Mouse (Mus musculus) MEL (cell line): ENCODE data around the gene Ctc1. TPM values are rescaled to one million over a fixed set of nuclear protein-coding genes. Genes with fewer than 3 reads are reported as not detected.
"Not testable (repeated sequence)": the region's sequence is repeated elsewhere in the genome, so short reads cannot be mapped to it uniquely, and the experiment has no call there.

Experiments
- DNase-seq: peaks from one replicate; pipeline ENCODE4 v3.0.0; 2011; ENCODE audit warnings: low read depth, low spot score
- H3K27ac ChIP-seq: 2 replicates; pipeline ENCODE4 v1.5.1; 2012; ENCODE audit warnings: low read depth, mild to moderate bottlenecking, control low read depth, low read length, moderate library complexity; ENCODE audit not compliant: control insufficient read depth
- H3K27me3 ChIP-seq, 2 experiments: fragments of 150-350 bp in 1 of 2; sonication (generic) in 1 of 2; 2 replicates each; pipeline ENCODE4 v1.6.1; 2012; ENCODE audit warnings: low read length in 2 of 2, mild to moderate bottlenecking in 2 of 2, improper control_type of control experiment in 1 of 2, moderate library complexity in 1 of 2; ENCODE audit not compliant: insufficient read depth in 2 of 2, control insufficient read depth in 1 of 2
- H3K36me3 ChIP-seq, 2 experiments: 2 replicates each; pipeline ENCODE4 v1.6.1; 2012 to 2014; ENCODE audit warnings: low read length in 2 of 2, improper control_type of control experiment in 1 of 2, inconsistent platforms in 1 of 2, mild to moderate bottlenecking in 1 of 2; ENCODE audit not compliant: insufficient read depth in 2 of 2, control insufficient read depth in 1 of 2
- H3K4me1 ChIP-seq, 2 experiments: fragments of 150-350 bp in 1 of 2; sonication (generic) in 1 of 2; 2 replicates each; pipeline ENCODE4 v1.6.1; 2012; ENCODE audit warnings: low read length in 2 of 2, improper control_type of control experiment in 1 of 2, mild to moderate bottlenecking in 1 of 2; ENCODE audit not compliant: insufficient read depth in 2 of 2, control insufficient read depth in 1 of 2
- H3K4me3 ChIP-seq, 2 experiments: fragments of 150-350 bp in 1 of 2; sonication (generic) in 1 of 2; 2 replicates each; pipeline ENCODE4 v1.5.1; 2012; ENCODE audit warnings: low read depth in 2 of 2, low read length in 2 of 2, mild to moderate bottlenecking in 2 of 2, moderate library complexity in 2 of 2, control low read depth in 1 of 2, improper control_type of control experiment in 1 of 2; ENCODE audit not compliant: control insufficient read depth in 1 of 2, insufficient read depth in 1 of 2
- H3K79me2 ChIP-seq: 2 replicates; pipeline ENCODE4 v1.6.1; 2012; ENCODE audit warnings: mild to moderate bottlenecking, low read length, moderate library complexity; ENCODE audit not compliant: control insufficient read depth, poor library complexity, insufficient read depth
- H3K9ac ChIP-seq: 2 replicates; pipeline ENCODE4 v1.6.1; 2012; ENCODE audit warnings: low read depth, mild to moderate bottlenecking, control low read depth, low read length, moderate library complexity; ENCODE audit not compliant: control insufficient read depth, poor library complexity, severe bottlenecking
- H3K9me3 ChIP-seq: fragments of 150-350 bp; sonication (generic); replicated peaks from 2 replicates; pipeline ENCODE4 v1.6.1; 2012; ENCODE audit warnings: mild to moderate bottlenecking, low read length, improper control_type of control experiment, moderate library complexity; ENCODE audit not compliant: insufficient read depth
- CTCF ChIP-seq, 3 experiments: IDR thresholded peaks in 2 of 3; conservative IDR thresholded peaks in 1 of 3; 2 replicates each; pipeline ENCODE4 v1.5.1; 2011 to 2012; ENCODE audit warnings: low read length in 3 of 3, low read depth in 2 of 3, mild to moderate bottlenecking in 2 of 3, improper control_type of control experiment in 1 of 3, inconsistent platforms in 1 of 3, mixed read lengths in 1 of 3, moderate library complexity in 1 of 3; ENCODE audit not compliant: control insufficient read depth in 1 of 3, insufficient read depth in 1 of 3, poor library complexity in 1 of 3, severe bottlenecking in 1 of 3
- EP300 ChIP-seq, 2 experiments: IDR thresholded peaks; 2 replicates each; pipeline ENCODE4 v1.6.1; 2011; ENCODE audit warnings: improper control_type of control experiment in 2 of 2, low read length in 2 of 2, low read depth in 1 of 2, mild to moderate bottlenecking in 1 of 2
- KAT2A ChIP-seq: conservative IDR thresholded peaks from 2 replicates; pipeline ENCODE4 v1.6.1; 2012; ENCODE audit warnings: low read depth, low read length, improper control_type of control experiment, inconsistent platforms
- NRF1 ChIP-seq: IDR thresholded peaks from 2 replicates; pipeline ENCODE4 v1.6.1; 2014; ENCODE audit warnings: low read depth, mild to moderate bottlenecking, inconsistent platforms, low read length, improper control_type of control experiment, moderate library complexity; ENCODE audit not compliant: poor library complexity, insufficient read depth, severe bottlenecking
- POLR2A ChIP-seq, 2 experiments: IDR thresholded peaks; 2 replicates each; pipeline ENCODE4 v1.6.1; 2011 to 2012; ENCODE audit warnings: low read length in 2 of 2, mild to moderate bottlenecking in 2 of 2, control low read depth in 1 of 2, improper control_type of control experiment in 1 of 2, low read depth in 1 of 2, moderate library complexity in 1 of 2; ENCODE audit not compliant: control insufficient read depth in 1 of 2, insufficient read depth in 1 of 2, poor library complexity in 1 of 2
- TBP ChIP-seq: IDR thresholded peaks from 2 replicates; pipeline ENCODE4 v1.8.0; 2011; ENCODE audit warnings: low read depth, low read length, improper control_type of control experiment
- polyA plus RNA-seq, 2 experiments: library from polyadenylated mRNA; stranded (reverse) in 1 of 2; unstranded in 1 of 2; fragments of >175 nt in 1 of 2; fragments of >200 nt in 1 of 2; gene quantifications; 2 replicates each; pipeline versions ENCODE4 v1.2.1 to v1.2.4; 2012; ENCODE audit warnings: low replicate concordance in 2 of 2, low read depth in 1 of 2; ENCODE audit not compliant: insufficient read length in 2 of 2, insufficient read depth in 1 of 2, missing spikeins in 1 of 2
- total RNA-seq: library from RNA; depleted of rRNA; stranded (reverse); fragments of 300-350 nt; gene quantifications from 2 replicates; pipeline ENCODE4 v1.2.3, GENCODE M21; 2012

Ctc1 gene
- total and polyA plus RNA-seq, 3 experiments, result 16.0 to 59.1 TPM; not detected in 1

GRCm38 (mm10) chr11:69003592-69003991 lies 12.1 kb upstream of the Ctc1 start:
- Histone ChIP-seq H3K36me3 (peaks cover 17 to 25% of the 10 kb centered on the region in 2 experiments), H3K4me3 (no peak overlapping the region), H3K27ac (no peak overlapping the region), H3K9me3 (no peaks in the 10 kb centered on the region), H3K79me2 (peaks cover 41% of the 10 kb centered on the region), H3K4me1 (peaks cover 0 to 10% of the 10 kb centered on the region in 2 experiments; a peak in 3 of 4 replicates), H3K9ac (no peak overlapping the region), H3K27me3 (no peaks in the 10 kb centered on the region)
- DNase-seq, result no peak
- TF ChIP-seq CTCF (IDR thresholded peaks at IDR 0.05 in 2 of 3, conservative IDR thresholded peaks at IDR 0.05 in 1 of 3; ENCODE audit: control insufficient read depth in 1 of 3, insufficient read depth in 1 of 3, low read depth in 2 of 3, low read length in 3 of 3, poor library complexity in 1 of 3, severe bottlenecking in 1 of 3), result peak; percentile 6 to 29 (median 28); a peak in 3 of 6 replicates
- no peak for TF ChIP-seq KAT2A

GRCm38 (mm10) chr11:69005193-69005592 lies 10.5 kb upstream of the Ctc1 start:
- Histone ChIP-seq H3K9ac (no peak overlapping the region), H3K27ac (no peak overlapping the region), H3K9me3 (no peaks in the 10 kb centered on the region), H3K4me3 (no peak overlapping the region), H3K79me2 (peaks cover 41% of the 10 kb centered on the region), H3K36me3 (peaks cover 17 to 18% of the 10 kb centered on the region in 2 experiments), H3K27me3 (no peaks in the 10 kb centered on the region), H3K4me1 (peaks cover 0 to 10% of the 10 kb centered on the region in 2 experiments; a peak in 3 of 4 replicates)
- peak; percentile 51 for DNase-seq
- 0 out of 4 replicates have a peak, but pooled peaks of 1 of the 2 experiments have one; percentile 26 for TF ChIP-seq EP300 (IDR thresholded peaks at IDR 0.05; ENCODE audit: low read depth in 1 of 2, low read length in 2 of 2)
- no peak for TF ChIP-seq NRF1

- H3K36me3 ChIP-seq, result peaks cover 11 to 18% of the 10 kb centered on the region in 2 experiments
- peak in 1 of 2 experiments; percentile 45; a peak in 2 of 4 replicates for TF ChIP-seq POLR2A (IDR thresholded peaks at IDR 0.05; ENCODE audit: control insufficient read depth in 1 of 2, insufficient read depth in 1 of 2, low read depth in 1 of 2, low read length in 2 of 2, poor library complexity in 1 of 2)
- peak; percentile 96 for TF ChIP-seq TBP
- TF ChIP-seq, all 39 proteins: peak for 2; not testable (repeated sequence) for 37
- not testable (repeated sequence) for H3K27me3 ChIP-seq, DNase-seq, H3K27ac ChIP-seq, H3K9me3 ChIP-seq, H3K4me3 ChIP-seq, H3K4me1 ChIP-seq, H3K9ac ChIP-seq
- H3K79me2 ChIP-seq, result peaks cover 40% of the 10 kb centered on the region
These were observed 9.1 kb upstream of the Ctc1 start for GRCm38 (mm10) chr11:69006575-69006974.
